Mouse (Mus musculus): ENCODE results near the gene Nlk. TPM values are rescaled to one million over a fixed set of nuclear protein-coding genes. Genes with fewer than 3 reads are reported as not detected.

The Nlk gene
- polyA plus RNA-seq, 1 experiment from 2014 or later: 3.2 TPM

DNA sequence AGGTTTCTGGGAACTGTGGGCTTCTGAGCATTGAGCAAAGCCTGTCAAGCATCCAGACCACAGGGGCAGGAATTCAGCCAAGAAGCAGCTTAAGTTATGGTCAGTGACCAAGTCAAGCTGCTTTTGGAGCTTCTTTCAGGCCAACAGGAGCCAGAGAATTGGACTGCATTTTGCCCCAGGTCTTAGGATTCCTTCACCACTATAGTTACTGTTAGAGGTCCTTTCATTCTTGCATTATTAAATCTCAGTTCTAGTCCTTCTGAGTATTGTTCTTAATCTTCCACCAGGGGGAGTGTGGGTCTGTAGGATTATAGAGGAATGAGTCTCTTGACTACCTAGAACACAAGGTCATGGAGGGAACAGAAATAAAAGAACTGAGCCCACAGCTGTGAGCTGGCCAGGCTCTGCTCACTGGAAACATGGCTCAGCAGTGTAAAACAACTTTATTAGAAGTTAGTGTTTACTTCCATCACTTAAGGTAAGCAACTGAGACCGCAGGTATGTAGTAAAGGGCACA, 174.6 kb downstream of the Nlk start:
- Histone ChIP-seq H3K4me2 (ENCODE audit: low read depth, low read length) (no peak overlapping the region), H3K9ac (ENCODE audit: low read depth, low read length) (no peak overlapping the region), H3K36me3 (ENCODE audit: control insufficient read depth, insufficient read depth) (peaks cover 12% of the 10 kb centered on the region), H3K9me3 (replicated peaks; ENCODE audit: control insufficient read depth, low read length) (no peaks in the 10 kb centered on the region), H3K27ac (ENCODE audit: low read length) (no peak overlapping the region), H3K27me3 (ENCODE audit: control insufficient read depth, insufficient read depth, low read depth, low read length) (no peaks in the 10 kb centered on the region), H3K4me3 (ENCODE audit: low read depth, low read length) (no peak overlapping the region), H3K4me1 (ENCODE audit: control insufficient read depth, low read depth, low read length) (no peaks in the 10 kb centered on the region)
- WGBS (ENCODE audit: insufficient replicate concordance): 86% methylated on average over 1 of the region's 1 CpGs
- no peak for ATAC-seq (ENCODE audit: low read depth)

- no peak for ATAC-seq (ENCODE audit: low read depth)
- Histone ChIP-seq H3K9ac (ENCODE audit: low read depth, low read length) (no peak overlapping the region), H3K27me3 (ENCODE audit: control insufficient read depth, insufficient read depth, low read depth, low read length) (no peaks in the 10 kb centered on the region), H3K27ac (ENCODE audit: low read length) (no peak overlapping the region), H3K4me2 (ENCODE audit: low read depth, low read length) (no peak overlapping the region), H3K9me3 (replicated peaks; ENCODE audit: control insufficient read depth, low read length) (no peaks in the 10 kb centered on the region), H3K36me3 (ENCODE audit: control insufficient read depth, insufficient read depth) (peaks cover 12% of the 10 kb centered on the region), H3K4me3 (ENCODE audit: low read depth, low read length) (no peak overlapping the region), H3K4me1 (ENCODE audit: control insufficient read depth, low read depth, low read length) (no peaks in the 10 kb centered on the region)
- 74% methylated on average over 3 of the region's 3 CpGs for WGBS (ENCODE audit: insufficient replicate concordance)
Measured at GRCm38 (mm10) chr11:78521880-78522279, 175.3 kb downstream of the Nlk start.

DNA sequence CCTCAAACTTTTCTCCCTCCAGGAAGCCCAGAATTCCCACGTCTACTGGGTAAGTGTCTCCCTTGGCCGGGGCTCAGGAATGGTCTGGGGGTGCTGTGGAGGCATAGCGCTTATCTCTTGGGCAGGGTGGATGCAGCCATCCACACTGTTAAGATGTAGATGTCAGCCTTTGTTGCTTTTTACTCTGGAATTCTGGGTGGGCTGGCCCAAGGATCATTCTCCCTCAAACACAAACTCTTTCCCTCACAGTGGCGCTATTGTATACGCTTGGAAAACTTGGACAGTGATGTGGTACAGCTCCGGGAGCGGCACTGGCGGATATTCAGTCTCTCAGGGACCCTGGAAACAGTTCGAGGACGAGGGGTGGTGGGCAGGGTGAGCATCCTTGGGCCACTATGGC, 178.2 kb downstream of the Nlk start:
- 78% methylated on average over 10 of the region's 10 CpGs for WGBS (ENCODE audit: insufficient replicate concordance)
- peaks cover 26% of the 10 kb centered on the region for H3K36me3 ChIP-seq (ENCODE audit: control insufficient read depth, insufficient read depth)

More for the DNA sequence above, 178.2 kb downstream of the Nlk start:
- Histone ChIP-seq H3K4me1 (ENCODE audit: control insufficient read depth, low read depth, low read length) (no peaks in the 10 kb centered on the region), H3K27ac (ENCODE audit: low read length) (no peak overlapping the region), H3K27me3 (ENCODE audit: control insufficient read depth, insufficient read depth, low read depth, low read length) (no peaks in the 10 kb centered on the region), H3K4me2 (ENCODE audit: low read depth, low read length) (no peak overlapping the region), H3K9me3 (replicated peaks; ENCODE audit: control insufficient read depth, low read length) (no peaks in the 10 kb centered on the region), H3K4me3 (ENCODE audit: low read depth, low read length) (no peak overlapping the region), H3K9ac (ENCODE audit: low read depth, low read length) (no peak overlapping the region)
- ATAC-seq (ENCODE audit: low read depth): no peak

Other genes with a start within 250 kb of the Nlk start
- gene Slc46a1, start 231.7 kb downstream of the Nlk start, polyA plus RNA-seq (2015; fragmentation: Nextera tagmentation; extraction: Ambion mirVana): 7.3 and 8.7 TPM in 2 replicates
- 0.12 and 0.14 TPM in 2 replicates for gene Sarm1, start 199.6 kb downstream of the Nlk start, polyA plus RNA-seq (2015; fragmentation: Nextera tagmentation; extraction: Ambion mirVana)
- 977 and 1,120 TPM in 2 replicates for gene Vtn, start 198.3 kb downstream of the Nlk start, polyA plus RNA-seq (2015; fragmentation: Nextera tagmentation; extraction: Ambion mirVana)
- gene Sebox, start 193.9 kb downstream of the Nlk start, polyA plus RNA-seq (2015; fragmentation: Nextera tagmentation; extraction: Ambion mirVana): 0.25 and 0.26 TPM in 2 replicates
- 17.0 and 17.2 TPM in 2 replicates for gene Tmem199, start 185.2 kb downstream of the Nlk start, polyA plus RNA-seq (2015; fragmentation: Nextera tagmentation; extraction: Ambion mirVana)
- 62.5 and 63.6 TPM in 2 replicates for gene Poldip2, start 185.2 kb downstream of the Nlk start, polyA plus RNA-seq (2015; fragmentation: Nextera tagmentation; extraction: Ambion mirVana)
- gene Tnfaip1, start 161.0 kb downstream of the Nlk start, polyA plus RNA-seq (2015; fragmentation: Nextera tagmentation; extraction: Ambion mirVana): 15.1 and 16.9 TPM in 2 replicates
- gene Ift20, start 161.0 kb downstream of the Nlk start, polyA plus RNA-seq (2015; fragmentation: Nextera tagmentation; extraction: Ambion mirVana): 61.2 and 61.4 TPM in 2 replicates
- gene Tmem97, start 146.6 kb downstream of the Nlk start, polyA plus RNA-seq (2015; fragmentation: Nextera tagmentation; extraction: Ambion mirVana): 101 and 110 TPM in 2 replicates
- 13.1 and 15.1 TPM in 2 replicates for gene Ccnq, start 54.4 kb upstream of the Nlk start, polyA plus RNA-seq (2015; fragmentation: Nextera tagmentation; extraction: Ambion mirVana)
- 11.8 and 13.5 TPM in 2 replicates for gene Lyrm9, start 129.2 kb upstream of the Nlk start, polyA plus RNA-seq (2015; fragmentation: Nextera tagmentation; extraction: Ambion mirVana)
- 0.02 and 0.06 TPM in 2 replicates for gene Nos2, start 223.4 kb upstream of the Nlk start, polyA plus RNA-seq (2015; fragmentation: Nextera tagmentation; extraction: Ambion mirVana)